In the genomic region with DNA sequence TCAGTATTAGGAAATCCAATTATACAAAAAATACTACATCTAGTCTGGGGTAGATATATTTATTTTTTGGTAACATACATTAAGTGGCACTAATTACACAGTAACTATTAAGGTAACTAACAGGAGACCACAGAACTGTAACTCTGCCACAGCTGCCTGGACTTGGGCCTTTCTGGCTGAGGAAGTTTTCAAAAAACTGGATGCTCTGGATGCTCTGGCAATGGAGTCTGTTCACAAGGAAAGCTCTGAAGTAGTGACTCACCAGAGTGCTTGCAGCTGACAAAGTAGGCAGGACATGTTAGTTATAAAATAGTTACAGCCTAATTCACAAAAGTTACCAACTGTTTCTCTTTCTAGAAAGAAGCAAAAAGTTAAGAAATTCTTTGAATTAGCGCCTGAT, we compare ENCODE assay signal across 5 mouse cellular contexts.
DNase-seq lines count a peak whose midpoint lies in the region.

No protein-coding gene starts in this region.

- DNase-seq in 3T3-L1 (ENCODE audit: low read depth, low spot score) = peak; percentile 33
- peak; percentile 13 for DNase-seq in NIH3T3 (ENCODE audit: low read depth)
- DNase-seq in heart, adult 11 months = peak; percentile 31
- DNase-seq in kidney, adult 9 months = peak; percentile 49
- DNase-seq in kidney, postnatal 25 days = peak; percentile 12 to 55

Comparison
In these comparisons a context has a peak if more than half of its experiments do, and no peak if none do; other contexts are left out.
1. Peak in every context shown above with its lines: DNase-seq.